Mouse (Mus musculus): Measurements from ENCODE around the gene Bbof1.

DNA sequence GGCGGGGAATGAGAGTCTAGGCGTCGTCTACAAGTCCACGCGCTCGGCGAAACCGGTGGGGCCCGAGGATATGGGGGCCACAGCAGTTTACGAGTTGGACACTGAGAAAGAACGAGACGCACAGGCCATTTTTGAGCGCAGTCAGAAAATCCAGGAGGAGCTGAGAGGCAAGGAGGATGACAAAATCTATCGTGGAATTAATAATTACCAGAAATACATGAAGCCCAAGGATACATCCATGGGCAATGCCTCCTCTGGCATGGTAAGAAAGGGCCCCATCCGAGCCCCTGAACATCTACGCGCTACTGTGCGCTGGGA is 8.7 kb downstream of the Bbof1 start:
- no peak for TF ChIP-seq POLR2A (IDR thresholded peaks at IDR 0.05; ENCODE audit: extremely low read depth, insufficient read depth, low read length)
- TF ChIP-seq CTCF (IDR thresholded peaks at IDR 0.05; ENCODE audit: low read depth, low read length) = no peak

All from liver, adult 2 months (tissue).